Mouse (Mus musculus): ENCODE measurements around the gene Itga2b.
A peak's percentile ranks its signal among the peaks of the same experiment; 100 is the strongest.

The Itga2b gene

GRCm38 (mm10) chr11:102436471-102436790 is 33.5 kb downstream of the Itga2b start:
- DNase-seq (ENCODE audit: low spot score in 2 of 2) = no peak

DNA sequence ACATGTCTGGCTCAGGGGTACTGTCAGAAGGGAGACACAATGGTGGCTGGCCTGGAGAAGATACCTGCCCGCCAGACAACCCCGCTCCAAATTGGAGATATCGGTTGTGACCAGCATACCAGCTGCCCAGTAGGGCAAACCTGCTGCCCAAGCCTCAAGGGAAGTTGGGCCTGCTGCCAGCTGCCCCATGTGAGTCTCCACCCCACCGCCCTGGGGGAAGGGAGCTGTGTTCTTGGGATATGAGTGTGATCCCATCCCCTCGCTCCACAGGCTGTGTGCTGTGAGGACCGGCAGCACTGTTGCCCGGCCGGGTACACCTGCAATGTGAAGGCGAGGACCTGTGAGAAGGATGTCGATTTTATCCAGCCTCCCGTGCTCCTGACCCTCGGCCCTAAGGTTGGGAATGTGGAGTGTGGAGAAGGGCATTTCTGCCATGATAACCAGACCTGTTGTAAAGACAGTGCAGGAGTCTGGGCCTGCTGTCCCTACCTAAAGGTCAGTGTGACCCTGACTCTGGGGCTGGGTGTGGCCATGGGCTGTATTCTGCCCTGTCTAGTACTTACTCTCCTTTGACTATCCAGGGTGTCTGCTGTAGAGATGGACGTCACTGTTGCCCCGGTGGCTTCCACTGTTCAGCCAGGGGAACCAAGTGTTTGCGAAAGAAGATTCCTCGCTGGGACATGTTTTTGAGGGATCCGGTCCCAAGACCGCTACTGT is 34.0 kb downstream of the Itga2b start:
- no peak for DNase-seq (ENCODE audit: low spot score in 2 of 2)

DNA sequence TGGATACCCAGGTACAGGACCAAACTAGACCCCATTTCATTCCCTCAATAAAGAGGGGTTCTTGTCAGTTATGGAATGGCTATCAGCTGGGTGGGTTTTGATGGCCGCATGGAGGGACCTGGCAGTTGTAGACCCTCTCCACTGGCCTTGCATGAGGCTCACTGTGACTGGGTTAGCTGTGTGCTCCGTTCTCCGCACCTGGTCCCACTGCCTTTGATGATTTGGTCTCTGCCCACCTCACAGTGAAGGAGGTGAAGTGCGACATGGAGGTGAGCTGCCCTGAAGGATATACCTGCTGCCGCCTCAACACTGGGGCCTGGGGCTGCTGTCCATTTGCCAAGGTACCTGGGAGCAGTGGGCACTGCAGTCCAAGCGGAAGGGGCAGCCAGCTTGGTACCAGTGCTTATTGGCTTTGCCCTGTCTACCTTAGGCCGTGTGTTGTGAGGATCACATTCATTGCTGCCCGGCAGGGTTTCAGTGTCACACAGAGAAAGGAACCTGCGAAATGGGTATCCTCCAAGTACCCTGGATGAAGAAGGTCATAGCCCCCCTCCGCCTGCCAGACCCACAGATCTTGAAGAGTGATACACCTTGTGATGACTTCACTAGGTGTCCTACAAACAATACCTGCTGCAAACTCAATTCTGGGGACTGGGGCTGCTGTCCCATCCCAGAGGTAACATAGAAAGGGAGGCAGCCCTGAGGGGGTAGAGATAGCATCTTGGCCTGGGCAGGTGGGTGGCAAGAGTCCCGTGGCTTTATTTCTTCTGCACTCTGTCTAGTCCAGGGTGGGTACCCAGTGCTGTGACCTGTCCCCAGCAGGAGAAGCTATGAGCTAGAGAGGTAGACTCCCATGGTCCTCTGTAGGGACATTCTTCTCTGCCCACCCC is 34.9 kb downstream of the Itga2b start:
- DNase-seq (ENCODE audit: low spot score in 2 of 2) = no peak

- peak; percentile 73 to 76 for DNase-seq (ENCODE audit: low spot score in 2 of 2)
Measured at GRCm38 (mm10) chr11:102434406-102434805, 35.5 kb downstream of the Itga2b start.

GRCm38 (mm10) chr11:102433866-102434265 is 36.1 kb downstream of the Itga2b start:
- no peak for DNase-seq (ENCODE audit: low spot score in 2 of 2)

DNA sequence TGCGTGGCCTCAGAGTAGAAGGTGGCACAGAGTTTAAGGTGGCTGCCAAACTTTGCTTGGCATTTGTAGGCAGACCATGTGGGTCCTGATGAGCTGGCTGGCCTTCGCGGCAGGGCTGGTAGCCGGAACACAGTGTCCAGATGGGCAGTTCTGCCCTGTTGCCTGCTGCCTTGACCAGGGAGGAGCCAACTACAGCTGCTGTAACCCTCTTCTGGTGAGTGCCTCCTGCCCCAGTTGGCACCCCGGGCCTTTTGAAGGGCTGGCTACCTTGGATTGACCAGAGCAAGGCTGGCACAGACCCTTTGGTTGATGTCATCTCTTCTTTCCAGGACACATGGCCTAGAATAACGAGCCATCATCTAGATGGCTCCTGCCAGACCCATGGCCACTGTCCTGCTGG is 37.0 kb downstream of the Itga2b start:
- DNase-seq (ENCODE audit: low spot score in 2 of 2) = no peak

DNA sequence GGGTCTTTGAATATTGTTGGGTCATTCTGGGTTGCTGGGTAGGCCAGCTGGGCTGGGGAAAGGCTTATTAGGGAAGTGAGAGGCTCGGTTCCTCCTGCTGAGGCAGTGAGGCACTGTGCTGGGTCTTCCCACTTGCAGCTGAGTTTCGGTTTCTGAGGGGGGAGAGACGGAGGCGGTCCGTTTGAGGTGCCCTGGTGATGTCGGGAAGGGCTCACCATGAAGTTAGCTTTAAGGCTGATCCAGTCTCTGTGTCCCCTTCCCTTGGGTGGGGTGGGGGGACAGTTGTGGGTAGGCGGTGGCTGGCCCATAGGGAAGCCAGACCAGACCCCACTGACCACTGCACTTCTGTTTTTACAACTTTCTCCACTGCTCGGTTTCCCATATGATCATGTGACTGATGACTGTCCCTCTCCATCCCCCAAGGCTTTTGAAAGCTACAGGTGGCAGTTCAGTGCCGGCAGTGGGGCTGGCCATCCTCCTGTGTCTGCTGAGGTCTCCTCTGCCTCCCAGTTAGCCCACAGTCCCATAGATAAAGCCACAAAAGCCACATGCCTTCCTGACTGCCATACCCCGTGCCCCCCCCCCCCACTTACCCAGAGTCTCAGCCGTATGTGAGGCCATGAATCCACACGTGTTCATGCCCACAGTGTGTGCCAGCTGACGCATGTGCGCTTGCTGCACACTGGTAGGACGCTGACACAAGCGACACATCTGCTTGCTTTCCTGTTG is 37.6 kb downstream of the Itga2b start:
- peak; percentile 88 to 89 for DNase-seq (ENCODE audit: low spot score in 2 of 2)

GRCm38 (mm10) chr11:102431728-102432114 is 38.2 kb downstream of the Itga2b start:
- no peak for DNase-seq (ENCODE audit: low spot score in 2 of 2)

GRCm38 (mm10) chr11:102431018-102431645 is 38.8 kb downstream of the Itga2b start:
- peak; percentile 77 to 81 for DNase-seq (ENCODE audit: low spot score in 2 of 2)

DNA sequence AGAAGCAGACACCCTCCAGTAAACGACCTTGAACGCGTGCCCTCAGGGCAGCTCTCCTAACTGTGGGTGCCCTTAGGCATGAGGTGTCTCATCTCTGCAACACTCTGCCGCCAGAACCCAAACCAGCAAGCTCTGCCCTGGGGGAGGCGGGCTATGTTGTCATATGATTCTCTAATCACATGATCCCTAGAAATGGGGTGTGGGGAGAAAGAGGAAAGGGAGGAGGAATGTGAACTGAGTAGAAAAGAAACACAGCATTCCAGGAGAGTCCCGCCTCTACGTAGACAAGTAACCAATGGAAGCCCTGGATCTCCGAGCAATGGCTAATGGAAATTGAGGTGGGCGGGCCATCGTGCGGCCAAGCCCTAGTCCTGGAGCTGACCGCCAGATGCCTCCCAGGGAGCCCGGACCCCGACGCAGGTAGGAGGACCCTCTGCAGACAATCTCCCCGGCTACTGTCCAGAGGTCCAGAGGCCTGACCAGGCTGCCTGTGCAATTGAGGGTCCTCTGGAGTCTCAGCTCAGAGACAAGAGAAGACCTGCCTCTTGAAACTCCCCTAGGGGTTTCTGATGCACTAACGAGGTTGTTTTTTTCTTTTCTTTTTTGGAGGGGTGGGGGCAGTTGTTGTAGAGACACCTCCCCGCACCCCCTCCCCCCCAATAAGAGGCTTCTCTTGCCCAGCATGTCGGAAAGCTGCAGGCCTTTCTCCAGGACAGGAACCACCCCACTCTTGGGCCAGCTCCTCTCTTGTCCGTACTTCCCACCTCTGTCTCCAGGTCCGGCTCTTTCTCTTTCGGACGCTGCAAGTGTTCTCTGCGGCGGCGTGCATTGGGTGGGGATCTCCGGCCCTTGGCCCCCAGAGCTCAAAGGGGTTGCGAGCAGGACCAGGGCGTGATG is 39.6 kb downstream of the Itga2b start, which contains the start of gene Grn:
Gene Grn (plus strand): TSS at position 195 of the 897 bp plus-strand sequence.
- DNase-seq (ENCODE audit: low spot score in 2 of 2) = peak; percentile 79 to 86

- DNase-seq (ENCODE audit: low spot score in 2 of 2) = no peak
Measured at GRCm38 (mm10) chr11:102429551-102429950, 40.4 kb downstream of the Itga2b start.

- no peak for DNase-seq (ENCODE audit: low spot score in 2 of 2)
Measured at GRCm38 (mm10) chr11:102428981-102429540, 40.9 kb downstream of the Itga2b start.

GRCm38 (mm10) chr11:102425555-102426316 is 44.2 kb downstream of the Itga2b start:
- no peak for DNase-seq (ENCODE audit: low spot score in 2 of 2)

DNA sequence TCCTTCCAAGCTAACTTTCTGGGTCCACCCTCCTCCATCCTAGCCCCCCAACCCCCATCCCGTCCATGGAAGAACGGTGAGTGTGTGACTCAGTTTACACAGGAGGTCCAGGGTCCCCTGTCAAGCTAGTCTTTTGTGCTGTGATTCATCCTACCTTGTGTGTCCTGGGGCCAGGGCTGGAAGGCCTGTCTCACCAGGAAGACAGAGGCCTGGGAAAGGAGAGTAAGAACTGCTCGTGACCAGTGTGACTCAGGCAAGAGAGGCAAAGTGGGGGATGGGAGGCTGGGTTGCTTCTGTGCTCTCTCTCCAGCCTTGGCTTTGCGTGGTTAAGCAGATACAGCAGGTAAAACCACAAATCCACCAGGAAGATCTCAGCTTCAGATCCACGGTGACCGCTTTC is 45.3 kb downstream of the Itga2b start:
- no peak for DNase-seq (ENCODE audit: low spot score in 2 of 2)

GRCm38 (mm10) chr11:102421559-102421958 is 48.4 kb downstream of the Itga2b start:
- DNase-seq (ENCODE audit: low spot score in 2 of 2) = no peak

DNA sequence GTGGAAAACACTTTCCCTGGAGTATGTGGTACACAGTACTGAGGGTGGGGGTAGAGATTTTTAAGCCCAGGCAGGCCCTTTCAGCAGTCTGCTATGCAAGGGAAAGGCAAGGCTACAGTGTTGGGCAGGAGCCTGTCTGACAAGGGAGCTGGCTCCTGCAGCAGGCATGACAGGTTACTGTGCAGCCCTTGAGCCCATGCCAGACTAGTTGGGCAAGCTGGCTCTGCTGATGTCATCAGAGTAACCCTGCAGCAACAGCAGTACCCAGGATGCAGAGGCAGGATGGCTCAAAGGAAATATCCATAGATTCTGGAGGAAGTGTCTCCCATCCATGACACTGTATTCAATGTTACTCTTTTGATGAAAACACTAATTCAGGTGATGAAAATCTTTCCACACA is 51.0 kb downstream of the Itga2b start:
- DNase-seq (ENCODE audit: low spot score in 2 of 2) = no peak

GRCm38 (mm10) chr11:102417160-102417559 is 52.8 kb downstream of the Itga2b start:
- DNase-seq (ENCODE audit: low spot score in 2 of 2) = no peak

GRCm38 (mm10) chr11:102415034-102415802 is 54.7 kb downstream of the Itga2b start:
- no peak for DNase-seq (ENCODE audit: low spot score in 2 of 2)

GRCm38 (mm10) chr11:102413059-102413458 is 56.9 kb downstream of the Itga2b start:
- DNase-seq (ENCODE audit: low spot score in 2 of 2) = no peak
